Mouse (Mus musculus): ENCODE measurements around the gene Tpm4.
A peak's percentile ranks its signal among the peaks of the same experiment; 100 is the strongest.

The Tpm4 gene

DNA sequence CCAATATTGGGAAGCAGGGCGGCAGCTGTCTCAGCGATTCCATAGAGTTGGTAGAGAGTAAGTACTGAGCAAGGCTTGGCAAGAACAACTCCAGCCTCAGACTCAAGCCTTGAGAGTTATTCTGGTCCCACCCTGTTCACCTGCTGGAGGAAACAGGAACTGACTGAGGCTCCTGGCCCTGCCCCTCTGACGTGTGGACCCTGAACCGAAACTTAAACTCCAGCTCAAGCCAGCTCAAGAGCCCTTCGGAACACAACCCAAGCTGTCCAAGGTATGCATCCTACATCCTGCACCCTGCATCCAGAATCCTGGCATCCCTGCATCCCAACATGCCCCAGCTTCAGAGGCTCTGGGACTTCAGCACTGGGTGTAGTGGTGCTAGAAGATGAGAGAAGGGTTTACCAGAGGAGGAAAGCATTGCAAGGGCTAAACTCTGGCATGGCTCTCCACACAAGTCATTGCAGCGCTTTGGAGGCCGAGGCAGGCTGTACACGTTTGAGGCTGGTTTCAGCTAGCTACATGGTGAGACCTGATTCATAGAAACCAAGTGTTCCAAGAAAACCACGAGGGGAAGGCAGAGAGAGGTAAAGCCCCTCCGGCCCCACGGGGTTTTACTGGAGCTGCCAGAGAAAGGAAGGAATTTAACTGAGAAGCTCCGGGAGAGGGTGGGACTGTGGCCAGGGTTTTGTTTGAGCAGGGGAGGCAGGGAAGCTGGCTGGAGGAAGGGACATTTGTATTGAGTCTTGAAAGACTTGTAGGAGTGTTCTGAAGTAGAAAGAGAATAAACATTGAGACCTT, 54.8 kb downstream of the Tpm4 start, which contains the start of gene Hsh2d:
TSS of gene Hsh2d (plus strand) at position 222 of the 798 bp plus-strand sequence.
- peak; percentile 67 to 81 for DNase-seq (ENCODE audit: low spot score in 2 of 2)

DNA sequence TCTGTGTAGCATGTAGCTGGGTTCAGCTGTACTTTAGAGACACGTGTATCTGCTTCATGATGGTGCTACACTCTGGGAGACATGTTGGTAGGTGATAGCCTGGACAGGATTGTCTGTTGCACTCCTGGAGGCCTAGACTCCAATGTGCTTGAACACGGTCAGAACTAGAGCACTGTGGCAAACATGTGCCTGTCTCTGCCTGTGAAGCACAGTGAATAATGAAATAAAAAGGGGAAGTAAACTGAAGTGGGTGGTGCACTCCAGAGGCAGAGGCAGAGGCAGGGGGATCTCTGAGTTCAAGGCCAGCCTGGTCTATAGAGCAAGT, 55.4 kb downstream of the Tpm4 start:
- DNase-seq (ENCODE audit: low spot score in 2 of 2) = peak in 1 of 2 experiments; percentile 22

DNA sequence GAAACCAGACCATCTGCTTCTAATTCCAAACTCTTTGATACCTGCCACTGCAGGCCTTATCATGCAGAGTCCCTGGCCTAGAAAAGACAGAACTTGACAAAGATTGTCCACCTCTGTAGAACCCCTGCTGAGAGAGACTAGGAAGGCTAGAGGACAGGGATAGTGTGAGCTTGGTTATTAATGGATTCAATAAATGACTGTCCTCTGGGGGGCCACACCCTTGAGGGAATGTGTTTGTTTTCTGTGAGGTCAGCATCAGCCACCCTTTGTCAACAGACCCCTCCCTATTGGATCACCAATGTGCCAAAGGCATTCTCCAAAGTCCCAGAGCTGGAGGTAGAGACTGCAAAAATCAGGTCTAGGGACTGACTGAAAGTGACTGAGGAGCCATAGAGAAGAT, 57.3 kb downstream of the Tpm4 start:
- no peak for DNase-seq (ENCODE audit: low spot score in 2 of 2)

GRCm38 (mm10) chr8:72197997-72198396, 63.2 kb downstream of the Tpm4 start:
- no peak for DNase-seq (ENCODE audit: low spot score in 2 of 2)
